Mouse (Mus musculus): Measurements from ENCODE around the gene Ndufb4. TPM values are rescaled to one million over a fixed set of nuclear protein-coding genes. Genes with fewer than 3 reads are reported as not detected.

Ndufb4 gene
- 46.6 TPM for polyA plus RNA-seq (2015; fragmentation: Illumina TruSeq; extraction: RNeasy Lipid Tissue Mini Kit (QIAGEN cat#74804); ENCODE audit: insufficient read depth, low replicate concordance)

DNA sequence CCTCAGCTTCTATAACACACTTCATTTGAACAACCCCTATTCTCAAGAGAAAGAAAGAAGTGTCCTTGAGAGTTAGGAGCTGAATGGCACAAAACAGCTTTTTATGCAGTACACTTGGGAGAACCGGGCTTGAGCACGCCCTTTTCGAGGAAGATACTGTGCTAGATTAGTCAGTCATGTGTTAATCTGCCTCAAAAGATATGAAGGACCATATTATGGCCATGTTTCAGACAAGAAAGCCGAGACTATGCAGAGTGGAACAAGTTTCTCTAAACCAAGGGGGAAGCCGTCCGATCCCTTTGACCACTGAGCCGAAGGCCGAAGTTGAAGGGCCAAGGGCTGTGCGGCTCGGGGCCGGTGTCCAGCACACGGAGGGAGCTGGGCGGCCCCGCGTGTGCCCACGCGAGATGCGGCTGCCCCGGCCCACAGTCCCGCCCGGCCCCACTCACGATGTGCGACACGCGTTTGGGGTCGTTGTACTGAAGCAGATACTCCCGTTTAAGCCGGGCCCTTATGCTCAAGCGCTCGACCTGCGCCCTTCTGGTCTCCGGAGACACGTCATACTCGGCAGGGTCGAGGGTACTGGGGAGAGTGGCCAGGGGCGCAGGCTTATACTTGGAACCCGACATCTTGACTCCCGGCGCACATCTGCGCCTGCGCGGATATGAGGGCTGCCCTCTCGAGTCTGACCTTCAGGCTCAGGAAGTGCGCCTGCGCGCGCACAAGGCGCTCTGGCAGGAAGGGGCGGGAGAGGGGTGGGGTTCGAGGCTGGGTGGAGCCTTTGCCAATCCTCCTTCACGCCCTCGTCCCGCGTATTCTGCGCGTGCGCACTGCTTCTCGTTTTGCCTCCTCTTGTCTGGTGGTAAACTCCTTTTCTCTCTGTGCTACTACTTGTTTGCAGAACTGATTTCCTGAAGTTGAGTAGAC is at the start of gene Ndufb4:
TSS of gene Ndufb4 (minus strand) at position 723 of the 927 bp plus-strand sequence.

Other genes with a start within 250 kb of the Ndufb4 start
- gene Gtf2e1, start 114.7 kb downstream of the Ndufb4 start, polyA plus RNA-seq (2015; fragmentation: Illumina TruSeq; extraction: RNeasy Lipid Tissue Mini Kit (QIAGEN cat#74804); ENCODE audit: insufficient read depth, low replicate concordance), result 19.8 TPM
- 15.1 TPM for gene Rabl3, start 114.6 kb downstream of the Ndufb4 start, polyA plus RNA-seq (2015; fragmentation: Illumina TruSeq; extraction: RNeasy Lipid Tissue Mini Kit (QIAGEN cat#74804); ENCODE audit: insufficient read depth, low replicate concordance)
- gene Hgd, start 74.3 kb downstream of the Ndufb4 start, polyA plus RNA-seq (2015; fragmentation: Illumina TruSeq; extraction: RNeasy Lipid Tissue Mini Kit (QIAGEN cat#74804); ENCODE audit: insufficient read depth, low replicate concordance), result 0.37 TPM
- gene Fstl1, start 122.4 kb upstream of the Ndufb4 start, polyA plus RNA-seq (2015; fragmentation: Illumina TruSeq; extraction: RNeasy Lipid Tissue Mini Kit (QIAGEN cat#74804); ENCODE audit: insufficient read depth, low replicate concordance), result 44.0 TPM
- not detected for gene Gm36028, start 206.7 kb upstream of the Ndufb4 start, polyA plus RNA-seq (2015; fragmentation: Illumina TruSeq; extraction: RNeasy Lipid Tissue Mini Kit (QIAGEN cat#74804); ENCODE audit: insufficient read depth, low replicate concordance)
- gene Lrrc58, start 213.9 kb upstream of the Ndufb4 start, polyA plus RNA-seq (2015; fragmentation: Illumina TruSeq; extraction: RNeasy Lipid Tissue Mini Kit (QIAGEN cat#74804); ENCODE audit: insufficient read depth, low replicate concordance), result 21.9 TPM